Mouse (Mus musculus) NIH3T3 (cell line): ENCODE results near the gene Taar2.
A peak's percentile ranks its signal among the peaks of the same experiment; 100 is the strongest.

Experiments used
- DNase-seq: peaks from one replicate; pipeline ENCODE4 v3.0.0-alpha.2; 2012; ENCODE audit warnings: low read depth

The Taar2 gene

GRCm38 (mm10) chr10:23938312-23938711, at the start of gene Taar2:
Gene Taar2, plus strand, starts transcription at chr10:23938572.
- DNase-seq = no peak

- no peak for DNase-seq
These were observed 45.4 kb upstream of the Taar2 start for GRCm38 (mm10) chr10:23892987-23893386.

- DNase-seq = peak; percentile 32
These were observed 43.6 kb upstream of the Taar2 start, which contains the start of gene Vnn1 for GRCm38 (mm10) chr10:23894601-23895349. Gene Vnn1, plus strand, starts transcription at chr10:23894688.

- no peak for DNase-seq
These were observed 43.0 kb upstream of the Taar2 start for GRCm38 (mm10) chr10:23895376-23895775.

GRCm38 (mm10) chr10:23901119-23901518, 37.3 kb upstream of the Taar2 start:
- DNase-seq = no peak

GRCm38 (mm10) chr10:23905661-23906060, 32.7 kb upstream of the Taar2 start:
- DNase-seq = no peak

- no peak for DNase-seq
These were observed 18.3 kb upstream of the Taar2 start, which contains the start of gene Taar1 for GRCm38 (mm10) chr10:23920056-23920455. Gene Taar1, plus strand, starts transcription at chr10:23920356.

GRCm38 (mm10) chr10:23922468-23922867, 15.9 kb upstream of the Taar2 start:
- DNase-seq = no peak

GRCm38 (mm10) chr10:23923941-23924340, 14.4 kb upstream of the Taar2 start:
- no peak for DNase-seq

- DNase-seq = no peak
These were observed 759 bp upstream of the Taar2 start for GRCm38 (mm10) chr10:23937613-23938012.

- DNase-seq = peak; percentile 28
These were observed 4.1 kb downstream of the Taar2 start for GRCm38 (mm10) chr10:23942465-23942864.

GRCm38 (mm10) chr10:23948026-23948425, 9.7 kb downstream of the Taar2 start:
- DNase-seq = no peak

GRCm38 (mm10) chr10:23949508-23950005, 11.2 kb downstream of the Taar2 start, which contains the start of gene Taar3:
Gene Taar3, plus strand, starts transcription at chr10:23949558.
- DNase-seq = no peak

GRCm38 (mm10) chr10:23951714-23952113, 13.3 kb downstream of the Taar2 start:
- DNase-seq = no peak

GRCm38 (mm10) chr10:23959071-23959470, 20.7 kb downstream of the Taar2 start:
- no peak for DNase-seq

GRCm38 (mm10) chr10:23960444-23960915, 22.1 kb downstream of the Taar2 start, which contains the start of gene Taar4:
Gene Taar4, plus strand, starts transcription at chr10:23960494.
- DNase-seq = no peak

GRCm38 (mm10) chr10:23963444-23963843, 25.1 kb downstream of the Taar2 start:
- no peak for DNase-seq

- no peak for DNase-seq
These were observed 26.7 kb downstream of the Taar2 start for GRCm38 (mm10) chr10:23964921-23965610.

GRCm38 (mm10) chr10:23970656-23971165, 32.3 kb downstream of the Taar2 start, which contains the start of gene Taar5:
Gene Taar5, plus strand, starts transcription at chr10:23970706.
- no peak for DNase-seq

GRCm38 (mm10) chr10:23971256-23971655, 32.9 kb downstream of the Taar2 start:
- no peak for DNase-seq

GRCm38 (mm10) chr10:23977958-23978357, 39.6 kb downstream of the Taar2 start:
- DNase-seq = no peak

- DNase-seq = peak; percentile 66
These were observed 40.7 kb downstream of the Taar2 start for GRCm38 (mm10) chr10:23978901-23979705.
